Mouse (Mus musculus) left cerebral cortex, adult 9 months (tissue): ENCODE results near the gene E030030I06Rik.
"Not testable (repeated sequence)": the region's sequence is repeated elsewhere in the genome, so short reads cannot be mapped to it uniquely, and the experiment has no call there.

Source experiments
- DNase-seq, 2 experiments: peaks; one replicate each; pipeline ENCODE4 v3.0.0; 2022; ENCODE audit warnings: low spot score in 2 of 2

E030030I06Rik gene

DNA sequence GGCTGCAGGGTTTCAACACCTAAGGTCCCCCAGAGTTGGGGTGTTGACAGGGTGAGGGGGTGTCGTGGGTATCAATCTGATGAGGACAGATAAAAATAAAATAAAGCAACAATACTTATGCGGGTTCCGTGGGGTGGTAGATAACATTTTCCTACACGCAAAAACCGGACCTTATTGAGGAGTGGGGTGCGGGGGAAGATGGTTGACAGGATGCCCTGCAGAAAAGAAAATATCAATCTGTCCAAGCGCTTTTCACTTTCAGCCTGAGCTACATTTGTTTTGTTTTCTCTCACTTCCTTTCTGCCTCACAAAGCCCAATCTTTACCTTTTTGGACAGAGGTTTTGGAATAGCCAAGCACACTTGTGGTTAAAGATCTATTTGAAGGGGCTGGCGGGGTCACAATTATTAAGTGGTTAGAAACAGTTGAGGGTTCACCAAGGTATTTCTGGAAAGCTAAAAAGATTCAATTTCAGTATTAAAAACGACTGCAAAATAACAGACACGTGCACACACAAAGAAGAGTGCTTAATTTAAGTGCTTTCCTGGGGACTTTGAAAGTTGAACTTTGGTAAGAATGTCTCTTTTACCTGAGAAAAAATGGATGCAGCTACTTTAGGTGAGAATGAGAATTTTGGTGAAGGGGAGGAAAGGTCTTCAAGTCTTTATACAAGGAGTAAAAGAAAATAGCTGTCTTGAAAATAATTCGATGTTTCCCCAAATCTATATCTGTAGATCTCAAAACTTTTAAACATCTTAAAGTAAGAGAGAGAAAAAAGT, 3.0 kb upstream of the E030030I06Rik start:
- not testable (repeated sequence) for DNase-seq

DNA sequence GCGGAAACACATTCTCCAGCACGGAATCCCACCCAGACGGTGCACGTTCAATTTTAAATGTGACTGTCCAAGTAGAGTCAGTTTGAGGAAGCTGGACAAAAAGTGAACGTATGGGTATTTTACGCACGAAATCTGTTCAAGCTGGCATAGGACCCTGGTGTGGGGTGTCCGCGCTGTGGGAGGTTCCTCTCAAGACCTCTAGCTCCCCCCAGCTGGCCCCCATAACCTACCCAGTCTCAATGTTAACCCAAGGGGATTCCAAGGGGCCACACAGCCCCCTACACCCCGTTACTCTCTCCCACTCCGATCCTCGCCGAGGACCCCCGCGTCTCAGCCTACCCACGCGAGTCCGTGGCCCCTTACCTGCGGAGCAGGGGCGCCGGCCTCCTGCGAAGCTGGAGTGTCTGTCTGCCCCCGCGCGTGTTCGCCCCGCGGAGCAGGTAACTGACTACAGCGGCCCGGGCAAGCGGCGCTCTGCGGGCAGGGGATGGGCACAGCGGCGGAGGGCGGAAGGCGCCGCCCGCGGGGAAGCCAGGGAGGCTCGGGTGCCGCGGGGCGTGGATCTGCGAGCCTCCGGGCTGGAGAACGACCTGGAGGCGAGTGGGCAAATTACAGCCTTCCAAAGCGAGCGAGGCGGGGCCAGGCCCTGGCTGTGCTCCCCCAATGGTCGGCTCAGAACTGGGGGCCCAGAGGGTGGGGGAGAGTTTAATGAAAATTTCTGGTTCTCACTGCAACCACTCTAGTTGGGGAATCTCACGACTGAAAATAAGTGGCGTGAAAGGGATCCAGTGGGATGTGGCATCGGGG, 2.2 kb upstream of the E030030I06Rik start:
- DNase-seq = not testable (repeated sequence)

DNA sequence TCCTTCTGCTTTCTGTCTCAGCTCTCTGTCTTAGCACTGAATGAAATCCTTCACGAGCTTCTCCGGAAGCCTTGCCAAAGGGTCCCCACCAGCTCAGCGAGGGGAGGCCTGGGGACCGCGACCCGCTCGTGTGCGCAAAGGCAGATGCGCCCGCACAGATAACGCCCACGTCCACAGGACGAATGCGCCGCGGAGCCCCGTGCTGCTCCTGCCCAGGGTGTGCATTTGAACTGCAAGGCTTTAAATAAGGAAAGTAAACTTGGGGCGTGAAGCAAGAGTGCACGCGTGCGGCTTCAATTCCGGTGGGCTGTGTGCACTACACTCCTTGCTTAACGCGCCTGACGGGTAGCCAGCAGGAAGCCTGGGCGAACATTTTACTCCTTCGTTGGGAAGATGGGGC, 1.5 kb upstream of the E030030I06Rik start:
- no peak for DNase-seq

DNA sequence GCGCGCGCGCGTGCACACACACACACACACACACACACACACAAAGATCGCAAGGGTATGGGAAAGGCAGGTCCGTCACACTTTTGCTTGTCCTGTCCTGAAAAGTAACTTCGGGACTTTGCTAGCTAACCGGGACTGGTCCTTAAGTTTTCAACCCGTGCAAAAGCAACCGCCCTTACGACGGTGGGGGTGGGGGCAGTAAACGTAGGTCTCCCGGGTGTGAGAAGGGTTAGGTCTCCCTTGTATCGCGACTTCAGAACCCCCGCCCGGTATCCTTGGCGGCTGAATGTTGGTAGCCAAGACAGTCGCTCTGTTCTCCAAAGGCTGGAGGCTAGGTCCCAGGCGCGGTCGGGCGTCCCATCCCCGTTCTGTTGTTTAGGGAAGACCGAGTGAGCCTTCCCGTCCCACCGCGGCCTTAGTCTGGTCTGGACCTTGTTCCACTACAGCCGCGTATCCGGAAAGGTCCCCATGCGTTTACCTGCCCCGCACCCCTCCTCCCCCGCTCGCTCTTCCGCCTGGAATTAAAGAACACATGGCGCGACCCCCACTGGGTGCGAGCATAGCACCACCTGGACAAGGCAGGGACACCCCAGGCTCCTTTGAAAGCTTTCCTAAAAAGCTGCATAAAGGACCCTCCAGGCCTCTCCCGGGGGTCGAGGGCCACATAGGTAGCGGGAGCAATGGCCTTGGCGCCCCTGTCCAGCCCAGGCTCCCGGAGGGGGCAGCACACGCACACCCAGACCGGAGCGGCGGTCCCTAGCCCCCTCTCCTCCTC, 808 bp upstream of the E030030I06Rik start:
- no peak for DNase-seq

DNA sequence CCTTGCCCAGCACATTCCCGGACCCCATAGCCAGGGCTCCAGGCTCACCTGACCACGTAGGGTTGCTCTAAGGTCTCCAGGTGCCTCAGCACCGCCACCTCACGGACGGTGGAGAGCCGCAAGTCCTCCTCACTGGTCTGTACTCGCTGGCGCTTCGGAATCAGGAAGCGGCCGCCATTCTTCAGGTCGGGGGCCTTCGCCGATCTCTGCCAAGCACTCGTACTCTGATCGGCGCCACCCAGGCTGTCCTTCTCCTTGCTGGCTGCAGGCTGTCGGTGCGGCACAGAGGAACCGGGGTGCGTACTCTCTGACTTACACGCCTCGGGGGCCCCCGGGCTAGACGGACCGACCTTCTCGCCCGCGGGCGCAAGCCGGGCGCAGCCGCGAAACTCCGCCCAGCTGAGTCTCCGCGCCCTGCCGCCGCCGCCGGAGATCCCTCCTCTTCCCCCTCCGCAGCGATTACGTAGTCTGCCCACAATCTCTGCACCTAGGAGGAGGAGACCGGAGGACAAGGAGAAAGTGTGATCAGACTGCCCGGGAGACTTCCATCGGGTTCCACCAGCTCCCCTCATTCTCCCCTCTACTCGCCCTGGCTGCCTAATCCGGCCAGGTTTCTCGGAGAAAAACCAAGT, 513 bp downstream of the E030030I06Rik start:
- DNase-seq = peak in 1 of 2 experiments; percentile 36

DNA sequence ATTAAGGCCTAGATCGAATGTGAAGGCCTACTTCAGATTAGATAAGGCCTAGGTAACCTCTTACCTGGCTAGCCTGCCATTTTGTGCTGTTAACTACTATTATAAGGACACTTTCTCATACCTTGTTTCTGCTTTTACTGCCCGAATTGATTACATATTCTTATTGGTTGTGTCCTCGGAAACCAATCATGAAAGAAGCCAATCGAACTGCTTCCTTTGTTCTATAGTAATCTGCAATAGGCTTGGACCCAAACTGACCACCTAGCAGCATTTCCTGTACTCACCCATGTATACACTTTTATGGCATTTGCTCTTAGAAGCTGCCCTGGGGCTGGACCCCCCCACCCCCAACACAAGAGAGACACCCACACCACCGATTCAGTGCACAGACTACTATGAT, 6.1 kb downstream of the E030030I06Rik start:
- DNase-seq = no peak

DNA sequence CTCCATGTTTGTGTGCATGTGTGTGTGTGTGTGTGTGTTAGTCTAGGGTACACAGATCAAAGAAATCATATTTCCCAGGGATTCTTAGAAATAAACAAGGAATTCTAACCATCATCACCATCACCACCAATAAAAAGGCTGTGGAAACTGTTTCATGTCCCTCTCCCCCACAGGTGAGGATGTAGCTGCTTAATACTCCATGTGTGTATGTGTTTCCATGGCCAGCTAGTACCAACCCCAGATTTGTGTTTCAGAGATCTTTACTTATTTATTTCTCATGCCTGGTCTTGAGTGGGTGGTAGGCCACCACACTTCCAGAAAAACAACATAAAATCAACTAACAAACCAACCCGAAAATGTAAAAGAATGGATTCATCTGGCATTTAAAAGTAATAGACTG, 6.9 kb downstream of the E030030I06Rik start:
- not testable (repeated sequence) for DNase-seq

DNA sequence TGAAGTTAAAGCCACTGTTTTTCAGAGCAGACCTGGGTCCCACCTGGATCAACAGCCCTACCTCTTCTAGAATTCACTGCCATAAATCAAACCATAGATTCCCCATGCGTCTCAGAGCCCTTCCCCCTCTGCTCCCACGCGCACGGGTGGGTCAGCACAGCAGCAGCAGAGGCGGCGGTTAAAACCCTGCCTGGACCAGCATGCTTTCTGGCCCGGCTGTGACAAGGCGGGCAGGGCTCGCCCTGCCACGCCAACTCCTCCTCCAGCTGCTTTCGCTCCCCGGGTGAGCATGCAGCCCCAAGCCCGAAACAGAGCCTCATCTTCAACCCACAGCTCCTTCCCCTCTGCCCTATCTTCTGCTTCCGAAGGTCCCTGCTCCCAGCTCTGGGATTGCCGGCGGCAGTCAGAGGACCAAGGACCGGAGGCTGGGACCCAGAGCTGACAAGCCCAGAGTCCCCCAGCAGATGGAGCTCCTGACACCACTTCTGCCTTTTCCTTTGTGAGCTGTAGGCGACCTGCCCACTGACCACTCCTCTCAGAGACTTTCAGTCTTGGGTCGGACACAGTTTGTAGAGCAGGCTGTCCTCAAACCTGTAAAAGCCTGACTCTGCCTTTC, 8.3 kb downstream of the E030030I06Rik start:
- DNase-seq = peak in 1 of 2 experiments; percentile 71

DNA sequence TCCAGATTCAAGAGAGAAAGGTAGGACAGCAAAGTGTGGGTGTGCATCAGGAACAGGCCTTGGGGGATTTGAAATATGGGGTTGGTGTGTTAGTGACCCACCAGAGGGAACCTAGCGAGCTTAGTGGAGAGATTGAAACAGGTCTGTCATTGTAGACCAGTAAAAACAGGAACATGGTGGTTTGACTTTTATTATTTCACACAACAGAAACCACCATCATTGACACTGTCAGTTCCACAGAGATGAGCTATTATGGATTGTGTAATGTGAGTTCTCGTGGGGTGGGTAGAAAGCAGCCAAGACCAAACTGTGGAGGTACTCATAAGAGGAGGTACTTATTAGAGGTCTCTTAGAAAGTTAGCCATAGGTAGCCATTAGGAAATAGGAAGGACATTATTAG, 74.5 kb downstream of the E030030I06Rik start:
- DNase-seq = no peak

DNA sequence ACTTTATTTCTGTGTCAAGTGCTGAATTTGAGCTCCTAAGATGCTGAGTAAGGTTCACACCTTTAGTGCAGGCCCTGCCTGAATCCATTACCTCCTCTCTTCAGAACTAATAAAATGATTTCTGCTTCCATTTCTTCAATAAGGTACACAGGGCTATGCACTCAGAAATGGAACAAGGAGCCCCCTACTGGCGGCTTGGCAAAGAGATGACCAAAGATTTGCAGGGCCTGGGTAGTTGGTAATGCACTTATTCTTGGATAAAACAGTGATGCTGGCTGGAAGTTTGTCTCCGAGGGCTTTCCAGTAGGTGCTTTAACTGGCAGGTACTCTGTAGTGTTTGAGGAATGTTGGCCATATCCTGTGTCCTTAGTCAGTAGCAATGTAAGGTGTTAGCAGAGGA, 76.3 kb downstream of the E030030I06Rik start:
- DNase-seq = no peak

DNA sequence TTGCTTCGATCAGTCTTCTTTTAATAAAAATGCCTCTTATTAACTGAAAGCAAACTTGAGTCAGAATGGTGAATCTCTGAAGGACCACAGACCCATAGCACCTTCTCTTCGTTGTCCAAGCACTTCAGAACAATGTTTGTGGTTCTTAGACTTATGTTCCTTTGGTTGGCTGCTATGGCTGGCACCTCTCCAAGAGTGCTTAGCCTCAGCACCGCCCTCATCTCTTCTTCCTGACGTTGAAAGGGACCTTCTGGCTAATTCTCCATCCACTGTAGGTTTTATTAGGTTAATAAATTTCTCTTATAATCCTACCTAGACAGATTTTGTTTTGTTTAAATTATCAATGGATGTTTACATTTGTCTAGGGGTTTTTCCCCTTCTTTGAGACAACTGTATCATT, 78.5 kb downstream of the E030030I06Rik start:
- no peak for DNase-seq

DNA sequence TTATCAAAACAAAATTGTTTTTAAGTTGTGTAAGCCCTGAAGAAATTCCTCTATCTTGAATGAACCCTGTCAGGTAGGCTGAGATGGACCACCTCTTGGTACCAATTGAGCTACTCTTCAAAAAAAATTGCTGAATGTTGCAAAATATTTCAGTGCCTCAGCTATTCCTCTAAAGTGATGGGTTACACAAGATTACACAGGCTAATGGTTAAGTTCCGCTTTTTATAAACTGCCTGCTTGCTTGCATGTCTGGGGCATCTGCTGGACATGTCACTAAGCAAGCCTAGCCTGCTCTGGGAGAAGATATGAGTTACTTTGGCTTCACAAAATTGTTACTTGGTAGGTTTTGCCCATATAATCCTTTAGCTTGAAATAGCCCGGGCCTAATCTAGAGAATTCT, 78.9 kb downstream of the E030030I06Rik start:
- DNase-seq = no peak

DNA sequence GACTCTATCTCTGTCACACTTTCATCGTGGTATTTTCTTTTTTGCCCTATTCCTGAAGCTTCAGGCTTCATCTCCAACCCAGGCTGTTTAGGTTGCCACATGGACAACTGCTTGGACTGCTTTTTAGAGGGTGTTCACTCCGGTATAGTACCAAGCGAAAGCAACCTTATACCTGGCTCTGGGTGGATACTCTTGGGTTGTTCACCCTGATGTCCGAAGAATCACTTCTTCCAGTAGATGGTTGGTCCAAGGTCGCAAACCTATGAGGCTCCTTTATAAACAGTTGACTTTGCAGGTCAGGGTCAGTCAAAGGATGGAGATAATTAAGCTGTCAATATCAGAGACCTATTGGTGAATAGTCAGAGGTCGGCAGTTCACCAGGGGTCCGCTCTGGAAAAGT, 81.1 kb downstream of the E030030I06Rik start, which contains the start of gene 4930444G20Rik:
4930444G20Rik (minus strand) TSS at position 101 of the 400 bp plus-strand sequence.
- not testable (repeated sequence) for DNase-seq
